Mouse (Mus musculus) left cerebral cortex, postnatal 4 days (tissue): Measurements from ENCODE around the gene Acsbg1. TPM values are rescaled to one million over a fixed set of nuclear protein-coding genes. Genes with fewer than 3 reads are reported as not detected.
"Not testable (repeated sequence)": the region's sequence is repeated elsewhere in the genome, so short reads cannot be mapped to it uniquely, and the experiment has no call there.

Experiments used
- DNase-seq: peaks from one replicate; pipeline ENCODE4 v3.0.0-alpha.2; 2022
- intact Hi-C: fragments of 180-260 bp; cut with DNase I; formaldehyde crosslinking; loops from one replicate; pipeline ENCODE4 v1.15.1; 2025
- total RNA-seq, 2 experiments: library from RNA; stranded (reverse); gene quantifications; 2 replicates each; pipeline ENCODE4 v1.2.3; 2021

The Acsbg1 gene
- total RNA-seq = 10 to 100 TPM; 37.5 to 43.1 TPM

- intact Hi-C loops = no loop called here
- peak; percentile 48 for DNase-seq
These were observed at the start of gene Acsbg1 for GRCm38 (mm10) chr9:54661605-54662377. Gene Acsbg1, minus strand, starts transcription at chr9:54661870.

GRCm38 (mm10) chr9:54708085-54708484 is 46.4 kb upstream of the Acsbg1 start:
- no peak for DNase-seq
- intact Hi-C loops = no loop called here

DNA sequence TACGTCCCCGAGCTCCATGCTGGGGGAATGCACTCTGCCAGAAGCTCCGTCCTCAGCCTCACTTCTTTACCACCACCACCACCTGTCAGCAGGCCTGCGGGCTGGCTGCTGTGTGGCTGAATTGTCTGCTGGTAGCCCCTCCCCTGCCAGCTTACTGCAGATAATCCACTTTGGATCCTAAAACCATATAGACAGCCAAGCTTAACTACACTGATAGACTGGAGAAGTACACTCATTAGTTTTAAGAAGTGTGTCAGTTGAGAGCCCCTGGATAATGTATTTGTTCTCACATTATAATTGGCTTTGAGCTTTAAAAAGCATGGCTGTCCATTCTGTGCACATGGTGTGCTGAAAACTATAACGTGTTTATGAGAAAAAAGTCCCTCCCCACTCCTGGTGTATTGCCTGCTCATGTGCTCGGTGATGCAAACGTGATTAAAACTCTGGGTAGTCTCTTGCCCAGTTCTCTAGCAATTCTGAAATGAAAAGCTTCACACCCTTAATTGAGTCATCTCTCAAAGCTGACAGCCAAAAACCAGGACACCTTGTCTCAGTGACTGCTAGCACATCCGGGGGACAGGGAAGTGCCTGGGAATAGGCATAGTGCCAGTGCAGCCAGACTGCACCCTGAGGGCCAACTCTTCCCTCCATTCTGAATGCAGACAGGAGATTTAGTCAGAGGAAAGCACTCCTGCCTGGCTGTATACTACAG is 45.8 kb upstream of the Acsbg1 start:
- DNase-seq = peak; percentile 27
- intact Hi-C loops = no loop called here

- intact Hi-C loops = no loop called here
These were observed 43.9 kb upstream of the Acsbg1 start for GRCm38 (mm10) chr9:54705561-54705960.

GRCm38 (mm10) chr9:54704361-54704760 is 42.7 kb upstream of the Acsbg1 start:
- DNase-seq = no peak

More at GRCm38 (mm10) chr9:54705561-54705960, 43.9 kb upstream of the Acsbg1 start:
- DNase-seq = no peak

DNA sequence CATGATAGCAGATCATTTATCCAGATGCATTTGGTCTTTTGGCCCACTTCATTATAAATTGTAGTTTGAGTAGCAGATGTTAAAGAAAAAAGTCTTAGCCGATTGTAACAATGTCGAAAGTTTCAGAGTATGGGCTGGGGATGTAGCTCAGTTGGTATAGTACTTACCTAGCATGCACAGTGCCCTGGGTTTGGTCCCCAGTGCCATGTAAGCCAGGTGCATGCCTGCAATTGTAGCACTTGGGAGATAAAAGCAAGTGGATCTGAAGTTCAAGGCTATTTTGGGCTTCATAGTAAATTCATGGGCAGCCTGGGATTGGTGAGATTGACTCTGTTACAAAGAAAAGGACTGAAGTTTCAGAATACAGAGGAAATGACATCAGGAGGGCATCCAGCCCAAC is 40.9 kb upstream of the Acsbg1 start:
- intact Hi-C loops = no loop called here

More at GRCm38 (mm10) chr9:54704361-54704760, 42.7 kb upstream of the Acsbg1 start:
- intact Hi-C loops = no loop called here

GRCm38 (mm10) chr9:54700746-54701145 is 39.1 kb upstream of the Acsbg1 start:
- intact Hi-C loops = no loop called here
- no peak for DNase-seq

More for the DNA sequence above, 40.9 kb upstream of the Acsbg1 start:
- no peak for DNase-seq

DNA sequence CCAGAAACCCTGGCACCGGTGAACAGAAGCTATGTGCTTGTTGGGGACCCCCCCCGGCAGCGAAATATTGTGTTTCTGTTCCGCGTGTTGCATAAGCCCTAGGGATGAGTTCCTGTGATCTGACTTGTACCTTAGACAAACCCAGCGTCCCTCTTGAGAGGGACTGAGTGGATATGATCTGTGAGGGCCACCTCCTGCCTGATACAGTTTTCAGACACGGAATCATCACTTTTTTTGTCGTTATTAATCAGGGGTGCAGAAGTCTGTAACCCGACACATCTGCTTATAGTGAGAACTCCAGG is 38.5 kb upstream of the Acsbg1 start:
- DNase-seq = no peak
- intact Hi-C loops = no loop called here

- intact Hi-C loops = no loop called here
- DNase-seq = peak; percentile 70
These were observed 37.9 kb upstream of the Acsbg1 start for GRCm38 (mm10) chr9:54699345-54700173.

DNA sequence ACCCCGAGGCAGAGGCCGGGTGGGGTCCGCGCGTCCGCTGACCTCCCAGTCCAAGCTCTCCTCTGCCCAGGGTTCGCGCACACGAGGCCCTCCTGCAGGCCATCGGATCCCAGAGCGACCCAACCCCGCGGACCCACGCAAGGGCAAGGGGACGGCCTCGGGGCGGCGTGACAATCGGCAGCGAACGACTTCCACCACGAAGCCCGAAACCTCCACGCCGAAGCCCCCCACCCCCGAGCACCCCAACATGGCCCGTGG is 37.3 kb upstream of the Acsbg1 start:
- DNase-seq = no peak
- intact Hi-C loops = no loop called here

GRCm38 (mm10) chr9:54698318-54699086 is 36.8 kb upstream of the Acsbg1 start, which contains the start of gene Dnaja4:
Gene Dnaja4, plus strand, starts transcription at chr9:54698873.
- no peak for DNase-seq
- intact Hi-C loops = no loop called here

DNA sequence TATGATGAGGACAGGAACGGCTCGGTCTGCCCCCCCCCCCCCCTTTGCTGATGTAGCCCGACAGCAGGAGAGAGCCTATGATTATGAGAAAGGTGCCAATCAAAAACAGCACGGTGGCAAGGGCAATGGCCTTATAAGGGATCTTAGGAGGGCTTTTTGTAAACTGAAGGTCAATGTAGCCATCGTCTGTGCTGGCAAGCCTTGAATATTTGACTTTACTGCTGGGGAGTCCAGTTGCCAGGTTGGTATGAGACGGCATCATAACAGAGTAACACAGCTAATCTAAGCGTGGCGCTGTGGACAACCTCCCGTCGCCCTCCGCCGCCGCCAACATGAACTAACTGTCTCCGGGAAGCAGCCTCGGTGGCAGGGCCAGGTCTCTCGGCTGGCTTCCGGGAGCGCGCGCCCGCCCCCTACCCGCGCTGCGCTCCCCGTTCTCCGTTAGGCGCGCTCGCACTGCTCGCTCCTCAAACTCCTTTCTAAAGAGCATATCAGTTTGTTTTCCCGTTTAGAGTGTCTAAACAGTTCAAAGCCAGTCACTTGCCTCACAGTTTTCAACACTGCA is 29.7 kb upstream of the Acsbg1 start:
- DNase-seq, intact Hi-C loops: not testable (repeated sequence)

GRCm38 (mm10) chr9:54690697-54691096 is 29.0 kb upstream of the Acsbg1 start:
- intact Hi-C loops, DNase-seq: not testable (repeated sequence)

GRCm38 (mm10) chr9:54689446-54689845 is 27.8 kb upstream of the Acsbg1 start:
- intact Hi-C loops = no loop called here
- no peak for DNase-seq

GRCm38 (mm10) chr9:54687246-54688236 is 25.9 kb upstream of the Acsbg1 start:
- intact Hi-C loops = no loop called here
- no peak for DNase-seq

- no peak for DNase-seq
- intact Hi-C loops = no loop called here
These were observed 22.3 kb upstream of the Acsbg1 start for GRCm38 (mm10) chr9:54683814-54684605.

DNA sequence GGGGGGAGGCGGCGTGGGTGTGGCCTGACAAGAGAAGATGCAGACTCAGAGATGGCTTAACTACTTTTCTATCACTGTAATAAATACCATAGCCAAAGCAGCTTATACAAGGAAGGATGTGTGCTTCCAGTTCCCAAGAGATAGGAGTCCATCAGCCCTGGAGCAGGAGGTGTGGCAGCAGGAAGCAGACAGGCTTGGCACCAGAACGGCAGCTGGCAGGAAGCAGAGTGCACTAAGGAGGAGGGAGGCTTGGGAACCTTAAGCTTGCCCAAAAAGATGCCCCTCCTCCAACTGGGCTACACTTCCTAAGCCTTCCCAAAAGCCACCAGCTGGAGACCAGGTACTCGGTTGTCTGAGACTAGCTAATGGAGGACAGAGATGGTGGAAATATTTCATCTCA is 21.2 kb upstream of the Acsbg1 start:
- intact Hi-C loops = no loop called here
- peak; percentile 75 for DNase-seq

- DNase-seq = peak; percentile 81
- intact Hi-C loops = loop anchor here (2.0 kb wide), 1 partner anchor 62 kb away; no protein-coding TSS in a partner anchor
These were observed 14.9 kb upstream of the Acsbg1 start for GRCm38 (mm10) chr9:54676531-54676986.
